Mouse (Mus musculus): ENCODE results near the gene Cinp.

GRCm38 (mm10) chr12:110845131-110845880 is 43.6 kb downstream of the Cinp start:
- TF ChIP-seq CTCF (IDR thresholded peaks at IDR 0.05; ENCODE audit: low read depth, low read length), result no peak
- no peak for TF ChIP-seq POLR2A (IDR thresholded peaks at IDR 0.05; ENCODE audit: extremely low read depth, insufficient read depth, low read length)

All from liver, adult 2 months (tissue).